Mouse (Mus musculus) Muller cell, postnatal 12 days (primary cell): ENCODE measurements at regions not wholly inside any gene's neighbourhood (a gene's known extent, or its start where the extent isn't known, plus 50 kb on each side); places are given as distances from the start of the nearest gene placed in this dataset.

Experiments
- DNase-seq: peaks from one replicate; pipeline ENCODE4 v3.0.0-alpha.2; 2015; ENCODE audit errors: inconsistent ontology term

GRCm38 (mm10) chr2:47945061-47945460, 868.8 kb upstream of the Acvr2a start:
- DNase-seq: no peak

- no peak for DNase-seq
Observed at GRCm38 (mm10) chr2:47991132-47991531, 822.8 kb upstream of the Acvr2a start.

GRCm38 (mm10) chr2:47994185-47994584, 819.7 kb upstream of the Acvr2a start:
- no peak for DNase-seq

- DNase-seq: no peak
Observed at GRCm38 (mm10) chr2:48001230-48001629, 812.7 kb upstream of the Acvr2a start.

- DNase-seq: peak; percentile 58
Observed at GRCm38 (mm10) chr2:48001800-48002507, 812.0 kb upstream of the Acvr2a start.

- DNase-seq: no peak
Observed at GRCm38 (mm10) chr2:48010308-48010707, 803.6 kb upstream of the Acvr2a start.

GRCm38 (mm10) chr2:48027559-48027958, 786.4 kb upstream of the Acvr2a start:
- peak; percentile 30 for DNase-seq

GRCm38 (mm10) chr2:48061375-48061774, 752.5 kb upstream of the Acvr2a start:
- no peak for DNase-seq

GRCm38 (mm10) chr2:48063436-48063835, 750.5 kb upstream of the Acvr2a start:
- no peak for DNase-seq

- DNase-seq: no peak
Observed at GRCm38 (mm10) chr2:48065162-48065561, 748.7 kb upstream of the Acvr2a start.

- no peak for DNase-seq
Observed at GRCm38 (mm10) chr2:48082120-48082799, 731.6 kb upstream of the Acvr2a start.

- no peak for DNase-seq
Observed at GRCm38 (mm10) chr2:48098287-48098686, 715.6 kb upstream of the Acvr2a start.

- peak; percentile 53 for DNase-seq
Observed at GRCm38 (mm10) chr2:48098931-48099531, 714.9 kb upstream of the Acvr2a start.

GRCm38 (mm10) chr2:48123662-48124061, 690.2 kb upstream of the Acvr2a start:
- no peak for DNase-seq

GRCm38 (mm10) chr2:48138051-48138611, 675.8 kb upstream of the Acvr2a start:
- DNase-seq: peak; percentile 80

GRCm38 (mm10) chr2:48141281-48141680, 672.6 kb upstream of the Acvr2a start:
- no peak for DNase-seq

GRCm38 (mm10) chr2:48154706-48155105, 659.2 kb upstream of the Acvr2a start:
- no peak for DNase-seq

- DNase-seq: no peak
Observed at GRCm38 (mm10) chr2:48172626-48173025, 641.3 kb upstream of the Acvr2a start.

- no peak for DNase-seq
Observed at GRCm38 (mm10) chr2:48186161-48186560, 627.7 kb upstream of the Acvr2a start.

- peak; percentile 91 for DNase-seq
Observed at GRCm38 (mm10) chr2:48186609-48187008, 627.3 kb upstream of the Acvr2a start.

GRCm38 (mm10) chr2:48211804-48212203, 602.1 kb upstream of the Acvr2a start:
- DNase-seq: no peak

GRCm38 (mm10) chr2:48220771-48221170, 593.1 kb upstream of the Acvr2a start:
- DNase-seq: no peak
